Mouse (Mus musculus) mesoderm, embryonic 11.5 days (tissue): ENCODE data around the gene Gzmb.
"Not testable (repeated sequence)": the region's sequence is repeated elsewhere in the genome, so short reads cannot be mapped to it uniquely, and the experiment has no call there.

Experiments
- DNase-seq: peaks from one replicate; pipeline ENCODE4 v3.0.0-alpha.2; 2012; ENCODE audit warnings: low read depth, low spot score

Gene Gzmb

GRCm38 (mm10) chr14:56262153-56262552, at the start of gene Gzmb:
Gene Gzmb, minus strand, starts transcription at chr14:56262260.
- no peak for DNase-seq

- DNase-seq = not testable (repeated sequence)
Observed at GRCm38 (mm10) chr14:56311801-56312200, 49.7 kb upstream of the Gzmb start.

GRCm38 (mm10) chr14:56310238-56310637, 48.2 kb upstream of the Gzmb start:
- no peak for DNase-seq

GRCm38 (mm10) chr14:56304149-56304548, 42.1 kb upstream of the Gzmb start:
- peak; percentile 76 for DNase-seq

- DNase-seq = no peak
Observed at GRCm38 (mm10) chr14:56303506-56304025, 41.5 kb upstream of the Gzmb start.

- no peak for DNase-seq
Observed at GRCm38 (mm10) chr14:56302091-56302490, 40.0 kb upstream of the Gzmb start.

- DNase-seq = no peak
Observed at GRCm38 (mm10) chr14:56296786-56297185, 34.7 kb upstream of the Gzmb start.

GRCm38 (mm10) chr14:56296106-56296505, 34.0 kb upstream of the Gzmb start:
- no peak for DNase-seq

GRCm38 (mm10) chr14:56293146-56293545, 31.1 kb upstream of the Gzmb start:
- DNase-seq = no peak

GRCm38 (mm10) chr14:56288651-56289050, 26.6 kb upstream of the Gzmb start:
- DNase-seq = peak; percentile 13

- DNase-seq = no peak
Observed at GRCm38 (mm10) chr14:56287806-56288205, 25.7 kb upstream of the Gzmb start.

- no peak for DNase-seq
Observed at GRCm38 (mm10) chr14:56284356-56285325, 22.6 kb upstream of the Gzmb start.

- no peak for DNase-seq
Observed at GRCm38 (mm10) chr14:56283816-56284215, 21.8 kb upstream of the Gzmb start.

- no peak for DNase-seq
Observed at GRCm38 (mm10) chr14:56281090-56281489, 19.0 kb upstream of the Gzmb start.

- not testable (repeated sequence) for DNase-seq
Observed at GRCm38 (mm10) chr14:56278691-56279090, 16.6 kb upstream of the Gzmb start.

GRCm38 (mm10) chr14:56276096-56276495, 14.0 kb upstream of the Gzmb start:
- DNase-seq = not testable (repeated sequence)

GRCm38 (mm10) chr14:56266109-56266508, 4.0 kb upstream of the Gzmb start:
- no peak for DNase-seq

- no peak for DNase-seq
Observed at GRCm38 (mm10) chr14:56240409-56240808, 21.7 kb downstream of the Gzmb start.

GRCm38 (mm10) chr14:56234556-56234955, 27.5 kb downstream of the Gzmb start, which contains the start of gene Gzmc:
Gene Gzmc, minus strand, starts transcription at chr14:56234656.
- DNase-seq = no peak

GRCm38 (mm10) chr14:56211317-56211716, 50.7 kb downstream of the Gzmb start, which contains the start of gene Gzmf:
Gene Gzmf, minus strand, starts transcription at chr14:56211417.
- no peak for DNase-seq
